ENCODE assay signal across 14 mouse cellular contexts in genomic region chr9:43011061-43011460, GRCm38 (mm10).
DNase-seq lines count a peak whose midpoint lies in the region; ATAC-seq lines count a peak whose summit lies in the region.
"Had no signal": no experiment of that assay in that cellular context is flagged by ENCODE, and none has a peak within 500 bp of the region (broad histone marks: within the 10 kb centered on the region; RNA-seq: fewer than 3 reads in every experiment).

No protein-coding gene starts in this region.

- no peaks in the 10 kb centered on the region for H3K4me1 ChIP-seq in liver, embryonic 11.5 days (replicated peaks; ENCODE audit: control insufficient read depth, insufficient read depth, low read length)
- H3K4me1 ChIP-seq: stomach, embryonic 15.5 days had no signal

- H3K4me3 ChIP-seq in liver, embryonic 11.5 days (ENCODE audit: low read depth, low read length): no peak overlapping the region
- H3K4me3 ChIP-seq: stomach, embryonic 15.5 days had no signal

- H3K9ac ChIP-seq in liver, embryonic 11.5 days (ENCODE audit: low read depth, low read length): no peak overlapping the region
- H3K9ac ChIP-seq: stomach, embryonic 15.5 days had no signal

- intact Hi-C loops in left cerebral cortex, postnatal 36 days (cut with DNase I): no loop called here

- H3K36me3 ChIP-seq in liver, embryonic 11.5 days (ENCODE audit: control insufficient read depth, insufficient read depth, low read length): peaks cover 5% of the 10 kb centered on the region; the same call in 1 of the 2 replicates

- 80% methylated on average over 4 of the region's 4 CpGs for WGBS in liver, embryonic 11.5 days

- H3K4me2 ChIP-seq in liver, embryonic 11.5 days: no peak overlapping the region
- H3K4me2 ChIP-seq: stomach, embryonic 15.5 days had no signal

- H3K27ac ChIP-seq in liver, embryonic 11.5 days (ENCODE audit: low read depth, low read length): no peak overlapping the region
- H3K27ac ChIP-seq: stomach, embryonic 15.5 days had no signal

- peak; percentile 55 for DNase-seq in layer of hippocampus, adult 11-12 months (ENCODE audit: low spot score)
- DNase-seq in layer of hippocampus, postnatal 25 days (ENCODE audit: extremely low spot score in 1 of 2, low spot score in 1 of 2): no peak
- peak; percentile 60 for DNase-seq in MN1 (ENCODE audit: low spot score)
- peak; percentile 71 to 79 for DNase-seq in adrenal gland, postnatal 36 days
- DNase-seq in left cerebral cortex, postnatal 36 days (ENCODE audit: low spot score in 2 of 2): peak; percentile 26 to 47
- no peak for DNase-seq in liver, embryonic 11.5 days (ENCODE audit: low spot score)
- no peak for DNase-seq in kidney, postnatal 10 days
- DNase-seq in cerebellum, adult 18-20 months: no peak
- DNase-seq: cerebellum, adult 9-10 months; heart, postnatal 14 days; lung, postnatal 14 days had no signal

- H3K9me3 ChIP-seq in liver, embryonic 11.5 days (ENCODE audit: control insufficient read depth, low read length): no peaks in the 10 kb centered on the region
- H3K9me3 ChIP-seq: stomach, embryonic 15.5 days had no signal

- H3K27me3 ChIP-seq in liver, embryonic 11.5 days (replicated peaks; ENCODE audit: control insufficient read depth, insufficient read depth, low read length): no peaks in the 10 kb centered on the region
- H3K27me3 ChIP-seq: stomach, embryonic 15.5 days had no signal

- ATAC-seq in liver, embryonic 11.5 days (replicated peaks; ENCODE audit: low FRiP score): no peak
- ATAC-seq: intestine, embryonic 16.5 days; midbrain, embryonic 16.5 days had no signal

Comparison
In these comparisons a context has a peak if more than half of its experiments do, and no peak if none do; other contexts are left out.
1. DNase-seq: peak in layer of hippocampus, adult 11-12 months (single experiment), MN1 (single experiment), adrenal gland, postnatal 36 days (2 of 2) and left cerebral cortex, postnatal 36 days (2 of 2); none in layer of hippocampus, postnatal 25 days (0 of 2), liver, embryonic 11.5 days (single experiment), kidney, postnatal 10 days (single experiment) and cerebellum, adult 18-20 months (0 of 2).